Mouse (Mus musculus): ENCODE measurements around the gene Acsf3.

GRCm38 (mm10) chr8:122836199-122836598 is 60.9 kb downstream of the Acsf3 start:
- TF ChIP-seq MAFK (IDR thresholded peaks at IDR 0.05; ENCODE audit: insufficient read depth, low read depth, low read length), result no peak
- TF ChIP-seq ZC3H11A (IDR thresholded peaks at IDR 0.05; ENCODE audit: borderline replicate concordance, low read depth, low read length), result no peak
- TF ChIP-seq HCFC1 (IDR thresholded peaks at IDR 0.05; ENCODE audit: borderline replicate concordance, insufficient read depth, low read length), result no peak
